Mouse (Mus musculus) ovary, postnatal 14 days (tissue): ENCODE results near the gene Hoxb4.

Experiments used
- DNase-seq: peaks from one replicate; pipeline ENCODE4 v3.0.0; 2022; ENCODE audit warnings: low spot score

The Hoxb4 gene

DNA sequence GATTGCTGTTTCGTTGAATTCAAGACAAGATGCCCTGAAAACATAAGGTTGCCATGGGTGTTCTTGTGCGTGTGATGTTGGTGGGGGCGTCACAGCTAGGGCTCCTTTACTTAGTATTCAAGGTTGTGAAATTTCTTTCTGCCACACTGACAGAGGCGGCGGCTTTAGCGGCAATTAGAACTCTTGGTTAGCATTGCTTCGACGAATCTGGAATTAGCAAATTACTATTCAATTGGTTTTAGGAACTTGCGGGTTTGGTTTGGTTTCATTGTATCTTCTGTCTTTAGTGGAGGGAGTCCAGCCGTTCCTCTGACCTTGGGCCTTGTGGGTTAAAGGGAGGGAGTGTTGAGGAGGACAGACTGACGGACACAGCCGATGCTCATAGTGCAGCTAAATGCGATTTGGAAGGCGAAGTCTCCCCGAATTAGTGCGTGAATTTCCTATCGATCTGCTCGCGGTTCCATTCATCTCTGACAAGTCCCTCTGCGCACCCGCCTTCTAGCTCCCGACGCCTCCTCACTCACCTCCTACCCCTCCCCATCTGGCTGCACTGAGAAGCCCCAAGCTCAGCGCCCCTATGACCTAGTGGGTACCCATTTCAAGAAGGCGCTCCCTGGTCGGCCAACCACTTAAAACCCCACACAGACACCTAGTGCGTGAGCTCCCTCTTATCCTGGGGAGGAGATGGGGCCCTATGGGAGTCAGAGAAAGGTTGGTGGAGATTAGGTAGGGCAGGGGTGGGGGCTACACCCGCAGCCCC is at the start of gene Hoxb4:
TSS of gene Hoxb4 (plus strand) at position 660 of the 760 bp plus-strand sequence.
- DNase-seq: no peak

DNA sequence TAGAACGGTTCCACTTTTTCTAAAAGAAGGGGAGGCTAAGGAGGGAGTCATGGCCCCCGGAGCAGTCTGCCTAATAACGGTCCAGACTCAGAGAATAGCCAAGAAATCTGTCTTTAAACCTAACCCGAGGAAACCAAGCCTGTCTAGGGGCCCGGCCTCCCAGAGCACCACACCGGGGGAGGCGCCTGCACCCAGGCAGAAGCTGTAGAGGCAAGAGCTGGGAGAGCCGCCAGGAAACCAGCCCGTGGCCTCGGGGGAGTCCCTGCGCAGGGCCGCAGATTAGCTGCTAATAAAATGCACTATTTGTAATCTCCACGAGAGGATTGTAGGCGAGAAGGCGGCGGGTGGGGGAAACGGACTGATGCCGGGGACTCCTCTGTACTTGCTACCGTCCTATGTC is 48.2 kb upstream of the Hoxb4 start:
- no peak for DNase-seq

DNA sequence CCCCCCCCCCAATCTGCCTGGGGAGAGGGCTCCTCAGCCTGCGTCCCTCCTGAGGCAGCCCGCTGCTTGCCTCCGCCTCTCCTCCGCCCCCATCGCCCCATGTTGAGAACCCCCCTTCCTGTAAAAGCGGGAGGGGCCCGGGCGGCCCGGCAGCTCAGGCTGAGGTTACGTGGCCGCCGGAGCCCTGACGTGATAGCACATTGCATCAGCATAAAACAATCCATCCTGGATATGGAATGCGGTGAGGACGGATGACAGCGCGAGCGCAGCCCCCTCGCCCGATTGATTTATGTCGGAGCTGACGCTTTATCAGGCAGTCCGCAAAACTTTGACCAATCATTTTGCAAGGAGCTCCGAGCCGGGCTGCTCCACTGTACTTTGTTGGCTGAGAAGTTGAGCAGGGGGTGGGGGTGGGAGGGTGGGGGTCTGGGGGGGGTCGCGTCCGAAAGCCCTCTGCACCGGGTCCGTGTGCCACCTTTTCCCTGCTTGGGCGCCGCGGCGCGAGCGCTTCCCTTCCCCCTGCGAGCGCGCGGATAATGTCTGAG is 47.0 kb upstream of the Hoxb4 start, which contains the start of gene Hoxb9:
TSS of gene Hoxb9 (plus strand) at position 462 of the 545 bp plus-strand sequence.
- DNase-seq: no peak

DNA sequence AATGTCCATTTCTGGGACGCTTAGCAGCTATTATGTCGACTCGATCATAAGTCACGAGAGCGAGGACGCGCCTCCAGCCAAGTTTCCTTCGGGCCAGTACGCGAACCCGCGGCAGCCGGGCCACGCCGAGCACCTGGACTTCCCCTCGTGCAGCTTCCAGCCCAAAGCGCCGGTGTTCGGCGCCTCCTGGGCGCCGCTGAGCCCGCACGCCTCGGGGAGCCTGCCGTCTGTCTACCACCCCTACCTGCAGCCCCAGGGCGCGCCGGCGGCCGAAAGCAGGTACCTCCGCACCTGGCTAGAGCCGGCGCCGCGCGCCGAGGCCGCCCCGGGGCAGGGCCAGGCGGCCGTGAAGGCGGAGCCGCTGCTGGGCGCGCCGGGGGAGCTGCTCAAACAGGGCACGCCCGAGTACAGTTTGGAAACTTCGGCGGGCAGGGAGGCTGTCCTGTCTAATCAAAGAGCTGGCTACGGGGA is 46.5 kb upstream of the Hoxb4 start:
- DNase-seq: no peak

DNA sequence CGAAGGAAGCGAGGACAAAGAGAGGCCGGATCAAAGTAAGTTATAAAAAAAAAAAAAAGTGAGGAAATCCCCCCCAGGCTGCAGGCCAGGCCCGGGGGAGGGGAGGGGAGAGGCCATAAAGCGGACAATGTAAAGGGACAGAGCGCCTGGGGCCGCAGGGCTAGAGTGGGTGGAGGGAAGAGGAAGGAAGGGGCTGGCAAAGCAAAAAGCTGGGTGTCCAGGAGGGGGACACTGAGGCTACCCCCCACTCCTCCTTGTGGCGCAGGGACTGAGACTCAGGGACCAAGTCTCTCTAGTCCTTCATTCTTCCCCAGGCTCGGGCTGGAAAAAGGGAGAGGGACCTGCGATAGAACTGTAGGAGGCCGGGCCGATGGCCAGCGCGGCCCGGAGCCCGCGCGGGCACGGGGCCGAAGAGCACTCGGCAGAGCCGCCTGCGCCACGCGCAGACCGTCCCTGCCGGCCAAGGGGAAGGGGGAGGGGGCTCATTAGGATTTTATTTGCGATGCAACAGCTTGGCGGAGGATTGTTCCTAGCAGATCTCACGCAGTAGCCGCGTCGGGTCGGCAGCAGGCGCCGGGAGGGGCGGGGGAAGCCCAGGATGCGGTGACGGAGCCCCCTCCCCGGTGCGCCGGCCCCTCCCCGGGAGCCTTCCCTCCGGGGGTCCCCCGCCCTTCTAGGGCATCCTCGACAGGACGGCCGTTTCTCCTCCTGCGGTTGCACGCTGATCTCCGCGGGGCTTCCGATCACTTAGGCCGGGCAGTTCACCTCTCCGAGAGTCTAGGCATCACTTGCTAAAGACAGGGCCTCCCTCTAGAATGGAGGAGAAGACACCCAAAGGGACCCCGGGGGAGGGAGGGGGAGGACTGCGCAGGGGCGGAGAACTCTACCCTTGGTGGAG is 45.8 kb upstream of the Hoxb4 start:
- DNase-seq: no peak

DNA sequence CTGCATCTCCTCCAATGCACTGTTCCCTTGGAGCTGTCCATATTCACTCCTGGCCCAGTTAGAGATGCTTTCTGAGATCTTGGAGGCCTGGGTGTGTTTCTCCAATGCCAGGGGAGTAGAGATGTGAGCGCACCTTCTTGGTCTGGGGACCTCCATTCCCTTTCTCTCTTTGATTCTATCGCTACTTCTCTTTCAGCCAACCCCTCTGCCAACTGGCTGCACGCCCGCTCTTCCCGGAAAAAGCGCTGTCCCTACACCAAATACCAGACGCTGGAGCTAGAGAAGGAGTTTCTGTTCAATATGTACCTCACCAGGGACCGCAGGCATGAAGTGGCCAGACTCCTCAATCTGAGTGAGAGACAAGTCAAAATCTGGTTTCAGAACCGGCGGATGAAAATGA is 43.6 kb upstream of the Hoxb4 start:
- no peak for DNase-seq

DNA sequence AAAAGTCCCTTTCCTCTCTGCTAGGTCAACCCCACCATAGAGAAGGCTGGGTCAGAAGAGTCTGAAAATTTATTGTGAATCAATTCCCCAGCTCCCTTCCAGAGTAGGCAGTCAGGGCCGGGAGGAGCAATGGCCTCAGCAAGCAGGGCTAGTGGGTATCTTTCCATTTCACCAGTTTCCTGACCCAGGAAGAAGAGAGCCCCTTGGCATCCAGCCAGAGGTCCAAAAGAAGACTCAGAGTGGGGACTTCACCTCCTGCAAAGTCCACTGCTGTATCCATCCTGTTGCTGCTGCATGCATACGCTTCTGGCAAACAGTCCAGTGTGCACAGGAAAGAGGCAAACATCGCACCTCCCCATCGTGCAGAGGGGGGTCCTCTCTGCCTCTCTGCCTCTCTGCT is 42.2 kb upstream of the Hoxb4 start:
- DNase-seq: no peak

DNA sequence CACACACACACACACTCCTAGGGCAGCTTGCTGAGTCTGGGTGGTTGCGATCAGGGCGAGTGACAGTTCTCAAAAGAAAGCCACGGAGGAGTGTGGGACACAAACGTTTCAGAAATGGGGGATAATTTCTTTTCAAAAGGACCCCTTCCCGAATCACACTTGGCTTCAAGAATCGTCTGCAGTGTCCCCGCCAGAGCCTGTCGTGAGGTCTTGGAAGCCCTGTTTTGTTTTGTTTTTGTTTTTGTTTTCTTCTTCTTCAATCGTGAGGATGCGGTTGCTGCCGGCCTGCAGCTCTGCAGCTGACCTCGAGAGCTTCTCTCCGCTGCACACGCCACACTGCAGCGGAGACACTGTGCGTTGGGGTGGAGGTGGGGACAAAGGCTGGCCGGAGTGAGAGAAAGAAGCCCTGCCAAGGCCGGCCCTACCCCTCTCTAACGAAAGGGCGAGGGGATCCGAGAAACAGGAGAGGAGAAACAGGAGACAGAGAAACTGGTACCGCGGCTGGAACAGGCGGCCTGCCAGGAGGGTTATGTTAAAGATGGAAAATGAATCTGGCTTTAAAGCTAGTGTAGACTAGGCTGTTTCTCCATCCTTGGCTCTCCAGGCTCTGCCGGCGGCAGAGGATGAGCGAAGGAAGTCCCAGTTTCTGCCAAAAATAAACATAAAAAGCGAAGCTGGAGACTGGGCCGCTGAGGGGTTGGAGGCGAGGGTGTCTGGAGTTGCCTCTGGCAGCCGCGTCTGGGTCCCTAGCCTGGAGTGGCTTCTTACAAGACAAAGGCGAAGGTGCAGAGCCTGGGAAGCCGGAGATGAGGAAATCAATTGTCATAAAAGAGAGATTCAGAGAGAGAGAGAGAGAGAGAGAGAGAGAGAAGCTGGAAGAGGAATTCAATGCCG is 40.7 kb upstream of the Hoxb4 start:
- no peak for DNase-seq

DNA sequence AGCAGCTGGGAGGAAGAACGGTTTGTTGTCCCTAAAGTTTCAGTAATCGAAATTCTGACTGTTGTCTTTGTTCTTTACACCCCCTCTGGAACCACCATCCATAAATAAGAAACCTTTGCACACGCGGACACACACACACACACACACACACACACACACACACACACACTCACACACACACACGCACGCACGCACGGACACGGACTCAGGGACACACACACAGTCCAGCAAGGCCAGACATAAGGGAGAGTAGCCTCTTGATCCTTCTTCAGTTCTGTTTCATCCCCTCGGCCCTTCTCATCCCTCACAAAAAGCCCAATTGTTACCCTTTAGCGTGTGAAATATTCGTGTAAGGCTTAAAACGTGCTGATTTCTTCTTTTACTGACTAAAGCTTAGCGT is 39.7 kb upstream of the Hoxb4 start:
- DNase-seq: no peak

DNA sequence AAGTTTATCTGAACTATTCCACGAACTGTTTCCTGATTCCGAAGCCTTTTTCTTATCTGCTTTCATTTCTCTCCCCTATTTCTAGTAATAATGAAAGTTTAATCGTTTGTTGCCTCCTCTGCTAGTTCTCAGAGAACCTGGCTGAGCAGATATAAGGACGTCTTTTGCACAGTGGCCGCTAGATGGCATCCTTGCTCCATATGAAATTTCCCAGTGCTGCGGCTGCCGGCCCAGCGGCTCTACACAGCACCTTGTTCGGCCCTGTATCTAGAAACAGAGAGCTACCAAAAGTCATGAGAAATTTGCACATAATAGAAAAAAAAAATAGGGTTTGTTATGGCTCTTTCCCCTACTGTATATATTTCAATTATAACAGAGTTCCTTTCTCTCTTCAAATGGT is 39.3 kb upstream of the Hoxb4 start:
- DNase-seq: peak; percentile 89

DNA sequence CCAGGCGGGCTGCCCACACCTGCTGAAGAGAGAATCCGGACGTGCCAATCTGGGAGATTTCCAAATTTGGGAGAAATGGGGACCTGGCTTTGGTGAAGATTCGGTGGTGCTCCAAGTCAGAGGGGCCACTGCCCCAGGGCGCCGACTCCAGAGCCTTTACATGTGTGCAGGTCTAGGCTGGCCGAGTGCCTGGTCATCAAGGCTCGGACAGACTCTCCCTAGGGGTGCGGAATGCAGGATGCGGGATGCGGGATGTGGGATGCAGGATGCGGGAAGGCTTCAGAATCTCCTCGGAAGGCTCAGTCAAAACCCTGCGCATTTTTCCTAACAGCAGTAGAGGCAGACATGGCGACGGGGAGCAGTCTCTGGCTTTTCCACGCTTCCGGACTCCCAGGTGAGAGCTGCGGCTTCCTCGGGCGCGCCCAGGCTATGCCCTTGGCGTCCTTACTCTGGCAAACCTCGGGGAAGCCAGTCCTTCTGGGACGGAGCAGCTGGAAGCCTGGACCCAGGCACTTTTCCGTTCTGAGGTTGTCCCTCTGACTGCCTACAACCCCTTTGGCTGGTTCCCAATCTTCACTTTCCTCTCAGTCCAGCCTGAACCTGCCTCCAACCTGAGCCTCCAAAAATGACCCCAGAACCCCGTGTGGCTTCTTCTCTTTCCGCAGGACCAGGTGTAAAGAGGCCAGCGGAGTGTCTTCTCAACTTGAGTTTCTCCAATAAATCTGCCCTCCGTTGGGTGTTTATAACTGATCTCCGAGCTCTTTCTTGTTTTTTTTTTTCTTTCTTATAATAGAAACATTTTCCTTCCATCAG is 38.4 kb upstream of the Hoxb4 start:
- DNase-seq: no peak

DNA sequence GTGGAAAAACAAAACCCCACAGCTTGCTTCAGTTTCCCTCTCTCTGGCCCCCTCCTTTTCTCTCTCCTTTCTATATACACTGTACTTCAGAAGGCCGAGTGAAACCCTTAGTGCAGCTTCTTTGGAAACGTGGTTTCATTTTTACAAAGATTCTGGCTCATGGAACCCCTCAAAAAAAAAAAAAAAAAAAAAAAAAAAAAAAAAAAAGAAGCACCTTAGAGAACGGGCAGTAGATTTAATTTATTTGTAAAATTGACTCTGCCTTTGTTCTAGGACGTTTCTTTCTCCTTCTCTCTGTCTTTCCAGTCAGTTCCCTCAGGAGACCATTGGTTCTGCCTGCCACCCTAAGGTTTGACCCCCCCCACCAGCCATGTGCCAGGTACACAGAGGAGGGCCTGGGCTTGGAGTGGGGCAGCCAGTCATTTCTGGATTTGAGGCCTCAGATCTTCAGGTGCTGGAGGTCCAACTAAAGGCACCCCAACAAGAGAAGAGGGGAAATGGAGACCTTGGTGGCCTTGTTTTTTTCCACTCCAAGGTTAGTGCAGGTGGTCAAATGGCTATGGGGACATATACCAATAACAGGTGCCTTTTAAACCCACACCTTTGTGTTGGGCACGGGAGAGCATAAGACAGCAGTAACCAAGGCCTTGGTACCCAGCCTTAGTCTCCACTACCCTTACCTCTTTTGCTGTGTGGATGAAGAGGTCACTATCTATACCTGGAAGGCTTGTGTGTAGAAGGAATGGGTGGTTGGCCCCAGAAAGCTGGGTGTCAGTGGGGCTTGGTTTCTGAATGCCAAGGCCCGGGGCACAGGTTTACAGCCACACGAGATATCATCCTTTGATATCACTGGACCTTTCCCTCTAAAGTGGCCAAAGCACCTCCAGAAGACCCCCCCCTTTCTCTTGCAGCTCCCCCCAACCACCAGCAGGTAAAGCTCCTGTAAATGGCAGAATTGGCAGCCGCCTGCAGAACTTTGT is 37.4 kb upstream of the Hoxb4 start:
- DNase-seq: no peak

DNA sequence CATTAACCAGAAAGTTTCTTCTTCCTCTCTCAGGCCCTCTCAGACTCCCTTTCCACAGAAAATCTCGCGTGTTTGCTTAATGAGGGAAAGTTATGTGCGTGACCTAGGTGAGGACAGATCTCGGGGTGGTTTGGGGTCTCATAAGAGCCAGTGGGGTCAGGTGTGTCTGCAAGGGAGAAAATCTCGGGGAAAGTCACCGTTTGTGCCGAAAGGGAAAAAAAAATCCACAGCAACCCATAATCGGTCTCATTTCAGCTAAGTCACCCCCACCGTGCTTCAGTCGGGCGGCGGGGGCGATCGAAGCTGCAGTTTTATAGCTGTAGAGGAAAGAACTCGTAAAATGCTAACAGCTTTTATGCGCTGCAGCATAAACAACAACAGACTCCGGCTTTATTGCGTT is 36.7 kb upstream of the Hoxb4 start:
- no peak for DNase-seq

DNA sequence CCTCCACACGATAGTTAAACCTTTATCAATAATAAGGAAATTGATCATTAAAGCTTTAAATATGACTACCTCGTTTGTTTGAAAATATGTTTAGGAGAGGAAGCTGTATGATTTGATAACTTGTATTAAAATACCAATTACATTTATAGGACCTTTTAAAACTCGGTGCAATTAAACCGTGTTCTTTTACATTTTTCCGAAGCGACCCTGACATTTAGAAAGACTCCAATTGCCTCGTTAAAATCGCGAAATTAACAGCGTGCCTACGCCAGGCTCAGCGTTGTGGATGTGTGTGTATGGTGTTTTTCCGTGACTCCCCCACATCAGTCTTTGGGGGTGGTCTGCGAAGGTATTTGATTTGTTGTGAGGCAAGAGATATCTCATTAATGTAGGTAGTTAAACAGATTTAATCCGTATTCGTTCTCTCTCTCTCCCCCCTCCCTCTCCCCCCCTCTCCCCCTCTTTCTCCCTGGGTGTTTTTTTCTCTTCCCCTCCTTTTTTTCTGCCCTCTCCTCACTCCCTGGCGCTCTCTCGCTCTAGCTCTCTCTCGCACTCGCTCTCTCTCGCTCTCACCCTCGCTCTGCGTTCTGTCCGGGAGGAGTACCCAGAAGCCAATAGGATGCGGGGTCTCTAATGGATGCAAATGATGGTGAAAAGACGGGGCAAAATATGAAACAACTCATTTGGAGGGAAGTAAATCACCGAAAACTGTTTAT is 36.1 kb upstream of the Hoxb4 start, which contains the start of gene Hoxb8:
TSS of gene Hoxb8 (plus strand) at position 51 of the 716 bp plus-strand sequence.
- DNase-seq: no peak

DNA sequence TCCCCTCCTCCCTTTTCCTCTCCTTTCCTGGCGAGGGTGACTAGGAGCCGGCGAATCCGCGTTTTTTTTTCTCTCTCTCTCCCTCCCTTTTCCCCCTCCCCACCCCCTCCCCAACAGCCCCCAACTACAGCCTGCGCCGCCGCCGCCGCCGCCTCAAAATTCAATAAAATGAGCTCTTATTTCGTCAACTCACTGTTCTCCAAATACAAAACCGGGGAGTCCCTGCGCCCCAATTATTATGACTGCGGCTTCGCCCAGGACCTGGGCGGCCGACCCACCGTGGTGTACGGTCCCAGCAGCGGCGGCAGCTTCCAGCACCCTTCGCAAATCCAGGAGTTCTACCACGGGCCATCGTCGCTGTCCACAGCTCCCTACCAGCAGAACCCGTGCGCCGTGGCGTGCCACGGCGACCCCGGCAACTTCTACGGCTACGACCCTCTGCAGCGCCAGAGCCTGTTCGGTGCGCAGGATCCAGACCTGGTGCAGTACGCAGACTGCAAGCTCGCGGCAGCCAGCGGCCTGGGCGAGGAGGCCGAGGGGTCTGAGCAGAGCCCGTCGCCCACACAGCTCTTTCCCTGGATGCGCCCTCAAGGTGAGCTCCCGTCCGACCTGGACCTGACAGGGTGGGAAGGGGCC is 35.2 kb upstream of the Hoxb4 start:
- no peak for DNase-seq

DNA sequence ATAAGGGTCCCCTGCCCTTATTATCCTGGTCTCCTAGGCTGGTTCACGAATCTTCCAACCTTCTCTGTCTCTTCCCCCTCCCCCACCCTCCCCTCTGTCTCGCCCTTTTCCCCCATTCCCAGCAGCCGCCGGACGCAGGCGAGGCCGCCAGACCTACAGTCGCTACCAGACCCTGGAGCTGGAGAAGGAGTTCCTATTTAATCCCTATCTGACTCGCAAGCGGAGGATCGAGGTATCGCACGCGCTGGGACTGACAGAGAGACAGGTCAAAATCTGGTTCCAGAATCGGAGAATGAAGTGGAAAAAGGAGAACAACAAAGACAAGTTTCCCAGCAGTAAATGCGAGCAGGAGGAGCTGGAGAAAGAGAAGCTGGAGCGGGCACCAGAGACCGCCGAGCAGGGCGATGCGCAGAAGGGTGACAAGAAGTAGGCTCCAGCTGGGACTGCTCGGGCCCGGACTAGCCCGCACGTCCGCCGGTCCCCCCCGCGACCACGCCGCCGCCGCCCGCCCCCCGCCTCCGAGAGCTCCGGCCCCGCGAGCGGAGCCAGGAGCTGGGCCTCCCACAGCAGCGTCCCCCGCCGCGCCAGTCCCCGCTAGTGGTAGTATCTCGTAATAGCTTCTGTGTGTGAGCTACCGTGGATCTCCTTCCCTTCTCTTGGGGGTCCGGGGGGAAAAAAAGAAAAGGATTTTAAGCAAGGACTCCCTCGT is 33.9 kb upstream of the Hoxb4 start:
- DNase-seq: no peak
